Mouse (Mus musculus) thymus, postnatal 36 days (tissue): ENCODE data around the gene Ptgis.

Experiments
- DNase-seq, 2 experiments: peaks; one replicate each; pipeline ENCODE4 v3.0.0; 2022; ENCODE audit warnings: mixed read lengths in 2 of 2

The Ptgis gene

DNA sequence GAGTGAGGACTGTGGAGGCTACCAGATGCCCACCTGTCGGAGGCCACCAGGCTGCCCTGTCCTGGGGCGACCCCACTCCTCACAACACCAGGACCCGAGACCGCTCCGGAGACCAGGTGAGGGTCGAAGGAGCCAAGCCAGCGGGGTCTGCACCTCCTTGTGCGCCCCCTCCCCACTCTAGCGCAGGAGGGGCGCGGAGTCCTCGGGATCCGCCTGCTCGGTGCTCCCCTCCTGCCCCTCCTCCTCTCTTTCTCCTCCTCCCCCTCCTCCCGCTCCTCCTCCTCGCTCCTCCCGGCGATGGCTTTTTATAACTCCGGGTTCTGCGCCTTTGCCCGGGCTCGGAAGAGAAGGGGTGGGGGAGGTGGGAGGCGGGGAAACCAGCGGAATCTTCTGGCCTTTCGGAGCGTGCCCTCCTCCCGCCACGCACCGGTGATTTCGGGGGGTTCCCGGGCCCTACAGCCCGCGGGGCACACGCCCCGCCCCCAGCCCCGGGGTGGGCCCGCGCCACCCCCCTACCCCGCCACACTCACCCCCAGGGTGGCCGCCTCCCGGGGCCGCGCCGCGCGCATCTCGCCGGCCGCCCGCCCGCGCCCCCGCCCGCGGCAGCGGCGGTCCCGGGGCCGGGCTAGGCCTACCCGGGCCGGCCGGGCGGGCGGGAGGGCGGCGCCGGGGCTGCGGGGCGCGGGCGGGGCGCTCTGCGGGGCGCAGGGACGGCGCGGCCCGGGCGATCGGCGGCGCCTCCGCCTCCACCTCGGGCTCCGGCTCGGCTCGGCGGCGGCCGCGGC, 50.9 kb downstream of the Ptgis start:
- DNase-seq: peak in 1 of 2 experiments; percentile 3

DNA sequence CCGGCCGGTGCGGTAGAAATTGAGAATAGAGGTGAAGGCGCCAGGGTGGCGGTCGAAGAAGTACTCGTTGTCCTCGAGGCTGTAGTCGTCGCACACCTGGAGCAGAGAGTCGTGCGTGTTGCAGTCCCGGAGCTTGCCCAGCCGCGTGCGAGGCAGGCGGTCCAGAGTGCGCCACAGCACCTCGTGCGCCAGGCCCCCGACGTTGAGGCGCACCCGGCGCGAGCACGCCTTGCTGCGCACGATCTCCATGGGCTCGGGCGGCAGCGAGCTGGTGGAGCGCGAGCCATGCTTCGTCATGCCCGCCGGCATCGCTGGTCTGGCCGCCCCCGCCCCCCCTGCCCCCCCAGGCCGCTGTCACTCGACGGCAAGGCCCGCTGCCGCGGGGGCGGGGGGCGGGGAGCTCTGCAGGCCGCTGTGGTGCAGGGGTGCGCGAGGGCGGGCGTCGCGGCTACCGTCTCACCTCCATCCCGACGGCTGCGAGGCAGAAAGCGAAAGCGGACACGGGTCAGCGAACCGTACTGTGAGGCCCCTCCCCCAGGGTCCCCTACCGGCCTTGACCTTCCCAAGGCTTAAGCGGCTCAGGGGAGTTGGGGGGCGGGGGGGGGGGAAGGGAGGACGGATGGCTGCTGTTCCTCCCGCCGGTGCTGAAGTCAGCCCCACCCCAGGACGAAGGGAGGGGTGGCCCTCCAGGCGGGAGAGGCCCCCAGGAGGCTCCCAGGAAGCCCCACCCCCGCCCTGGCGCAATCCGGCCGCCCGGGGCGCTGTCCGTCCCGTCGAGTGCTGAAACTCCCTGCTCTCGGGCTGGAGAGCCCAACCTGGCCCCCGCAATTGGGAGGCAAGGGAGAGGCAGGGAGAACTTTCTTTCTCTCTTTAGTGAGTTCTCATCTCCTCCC, 51.8 kb downstream of the Ptgis start:
- DNase-seq: peak; percentile 45 to 48

DNA sequence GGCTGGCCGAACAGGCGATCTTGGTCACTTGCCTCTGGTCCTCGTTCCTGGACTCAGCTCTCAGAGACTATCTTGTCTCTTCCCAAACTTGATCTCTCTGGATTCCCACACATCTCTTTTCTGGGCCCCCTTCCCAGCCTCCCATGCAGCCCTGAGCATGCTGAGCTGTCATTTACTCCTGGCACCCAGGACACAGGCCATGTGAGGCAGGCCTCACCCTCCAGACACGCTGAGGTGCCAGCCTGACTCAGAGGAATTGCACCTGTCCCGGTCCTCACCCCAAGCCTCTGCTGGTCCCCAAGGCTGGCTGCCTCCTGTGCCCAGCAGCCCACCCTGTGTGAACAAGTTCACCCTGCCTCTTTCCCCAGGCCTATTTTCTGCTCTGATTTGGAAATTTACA, 53.3 kb downstream of the Ptgis start:
- no peak for DNase-seq

DNA sequence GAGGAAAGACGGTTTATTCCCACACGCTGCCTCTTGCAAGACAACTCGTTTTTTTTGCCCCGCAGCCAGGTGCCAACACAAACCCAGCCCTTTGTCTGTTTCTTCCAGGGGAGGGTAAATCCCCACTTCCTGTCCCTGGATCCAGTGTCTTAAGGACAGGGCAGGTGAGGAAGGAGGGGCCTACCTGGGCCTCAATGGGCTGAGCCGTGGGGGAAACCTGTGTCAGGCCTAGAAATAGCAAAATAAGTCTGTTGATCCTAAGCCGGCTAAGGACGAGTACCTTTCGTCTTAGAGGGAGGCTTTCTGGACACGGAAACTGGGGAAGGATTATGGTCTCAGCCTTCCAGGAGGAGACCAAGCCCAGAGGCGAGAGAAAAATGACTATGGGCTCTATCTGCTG, 53.9 kb downstream of the Ptgis start:
- no peak for DNase-seq

DNA sequence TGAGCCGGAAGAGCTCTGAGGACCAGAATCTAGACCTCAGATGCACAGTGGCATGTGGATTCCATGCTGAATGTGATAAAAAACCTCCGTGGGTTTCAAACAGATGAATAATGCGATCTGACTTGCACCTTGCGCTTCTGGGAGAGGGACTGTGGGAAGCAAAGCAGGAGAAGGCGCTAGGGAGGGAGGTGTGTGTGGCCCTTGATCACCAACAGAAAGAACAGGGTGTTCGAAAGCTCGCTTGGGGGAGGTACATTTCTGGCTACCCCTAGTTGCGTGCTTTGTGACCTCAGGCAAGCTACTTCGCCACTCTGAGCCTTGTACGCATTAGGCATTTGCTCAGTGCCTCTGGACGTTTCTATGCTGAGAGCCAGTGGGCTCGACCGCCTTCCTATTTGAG, 54.4 kb downstream of the Ptgis start:
- no peak for DNase-seq

DNA sequence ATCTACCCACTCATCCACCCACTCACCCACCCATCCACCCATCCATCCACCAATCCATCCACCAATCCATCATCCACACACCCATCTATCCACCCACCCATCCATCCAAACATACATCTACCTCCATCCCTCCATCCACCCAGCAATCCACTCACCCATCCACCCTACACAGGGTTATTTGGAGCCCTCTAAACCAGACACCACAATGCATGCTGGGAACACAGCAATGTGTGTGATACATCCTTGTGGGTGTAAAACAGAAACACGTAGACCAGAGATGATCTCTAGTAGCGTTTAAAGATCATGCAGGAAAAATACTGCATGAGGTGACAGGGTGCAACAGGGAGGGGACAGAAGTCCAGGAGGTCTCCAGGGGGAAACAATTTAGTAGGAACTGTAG, 55.0 kb downstream of the Ptgis start:
- DNase-seq: no peak

DNA sequence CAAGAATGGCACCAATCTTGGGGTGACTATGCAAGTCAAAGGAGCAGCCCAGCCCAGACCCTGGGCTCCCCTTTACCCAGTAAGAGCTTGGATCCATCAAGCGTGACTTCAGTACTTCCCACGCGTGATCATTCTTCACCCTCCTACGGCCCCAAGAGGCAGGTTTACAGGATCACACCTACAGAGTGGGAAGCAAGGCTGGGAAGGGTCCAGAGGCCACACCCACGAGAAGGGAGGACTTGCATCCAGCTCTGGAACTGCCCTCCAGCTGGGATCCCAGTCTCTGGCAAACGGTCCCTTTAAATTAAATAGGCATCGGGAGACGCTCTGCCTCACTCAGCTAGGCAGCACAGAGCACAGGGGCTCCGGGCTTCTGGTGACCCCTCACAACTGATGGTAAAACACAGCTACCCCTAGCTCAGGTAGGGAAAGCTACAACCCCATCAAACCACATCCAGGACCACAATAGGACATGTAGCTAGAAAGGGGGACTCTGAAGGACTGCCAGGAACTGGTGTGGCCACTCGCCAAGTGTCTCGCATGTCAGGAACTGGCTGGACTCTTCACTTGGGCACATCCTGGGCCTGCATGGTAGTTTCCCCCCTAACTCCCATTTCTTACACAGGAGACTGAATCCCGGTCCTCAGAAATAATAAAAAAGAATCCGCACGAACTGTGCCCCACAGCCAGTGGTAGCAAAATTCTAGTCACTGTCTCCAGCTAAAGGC, 58.6 kb downstream of the Ptgis start:
- DNase-seq: no peak

DNA sequence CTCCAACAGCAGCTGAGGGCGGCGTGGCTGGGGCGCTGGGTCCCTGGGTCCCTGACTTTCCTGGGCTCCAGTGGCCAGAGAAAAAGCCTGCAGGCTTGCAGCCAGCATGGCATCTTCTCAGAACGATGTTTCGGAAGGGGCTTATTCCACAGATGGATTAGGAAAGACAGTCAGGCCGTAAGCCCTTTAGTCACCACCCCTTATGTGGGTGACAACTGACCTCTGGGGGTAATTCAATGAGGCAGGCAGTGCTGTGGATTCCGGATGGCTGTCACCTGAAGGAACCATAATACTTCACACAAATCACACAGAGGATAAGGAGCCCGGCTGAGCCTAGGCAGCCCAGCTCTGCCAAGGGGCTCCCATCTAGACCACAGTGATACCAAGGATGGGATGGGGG, 59.3 kb downstream of the Ptgis start:
- DNase-seq: no peak

DNA sequence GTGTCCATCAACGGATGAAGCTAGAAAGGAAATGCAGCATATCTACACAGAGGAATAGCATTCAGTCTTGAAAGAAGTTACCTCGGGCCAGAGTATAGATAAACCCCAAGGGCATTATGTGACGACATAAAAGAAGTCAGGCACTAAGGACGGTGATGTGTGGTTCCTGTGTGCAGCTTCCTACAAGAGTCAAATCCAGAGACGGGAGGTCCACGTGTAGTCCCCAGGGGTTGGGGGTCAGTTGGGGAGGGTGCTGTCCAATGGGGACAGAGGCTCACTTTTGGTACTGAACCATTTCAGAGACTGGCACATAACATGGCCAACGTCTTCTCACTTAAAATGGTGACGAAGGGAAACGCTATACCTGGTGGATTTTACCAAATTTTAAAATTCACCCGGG, 61.1 kb downstream of the Ptgis start:
- DNase-seq: no peak

GRCm38 (mm10) chr2:167177231-167177641, 63.2 kb downstream of the Ptgis start:
- no peak for DNase-seq

DNA sequence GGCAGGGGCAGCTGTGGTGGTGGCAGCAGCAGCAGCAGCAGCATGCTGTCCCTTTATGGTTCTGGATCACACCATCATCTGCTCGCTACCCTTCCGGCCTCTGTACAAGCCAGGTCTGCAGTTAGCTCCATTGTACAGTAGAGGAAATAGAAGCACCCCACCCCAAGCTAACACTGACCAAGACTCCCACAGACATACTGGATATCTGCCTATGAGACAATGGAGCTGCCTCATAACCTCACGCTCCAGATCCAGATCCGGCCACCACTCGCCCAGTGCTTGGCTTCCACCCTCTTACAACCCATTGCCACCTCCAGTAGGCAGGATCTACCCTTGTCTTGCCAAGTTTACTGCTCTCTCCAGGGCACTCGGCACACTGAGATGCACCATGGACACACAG, 65.1 kb downstream of the Ptgis start:
- no peak for DNase-seq

DNA sequence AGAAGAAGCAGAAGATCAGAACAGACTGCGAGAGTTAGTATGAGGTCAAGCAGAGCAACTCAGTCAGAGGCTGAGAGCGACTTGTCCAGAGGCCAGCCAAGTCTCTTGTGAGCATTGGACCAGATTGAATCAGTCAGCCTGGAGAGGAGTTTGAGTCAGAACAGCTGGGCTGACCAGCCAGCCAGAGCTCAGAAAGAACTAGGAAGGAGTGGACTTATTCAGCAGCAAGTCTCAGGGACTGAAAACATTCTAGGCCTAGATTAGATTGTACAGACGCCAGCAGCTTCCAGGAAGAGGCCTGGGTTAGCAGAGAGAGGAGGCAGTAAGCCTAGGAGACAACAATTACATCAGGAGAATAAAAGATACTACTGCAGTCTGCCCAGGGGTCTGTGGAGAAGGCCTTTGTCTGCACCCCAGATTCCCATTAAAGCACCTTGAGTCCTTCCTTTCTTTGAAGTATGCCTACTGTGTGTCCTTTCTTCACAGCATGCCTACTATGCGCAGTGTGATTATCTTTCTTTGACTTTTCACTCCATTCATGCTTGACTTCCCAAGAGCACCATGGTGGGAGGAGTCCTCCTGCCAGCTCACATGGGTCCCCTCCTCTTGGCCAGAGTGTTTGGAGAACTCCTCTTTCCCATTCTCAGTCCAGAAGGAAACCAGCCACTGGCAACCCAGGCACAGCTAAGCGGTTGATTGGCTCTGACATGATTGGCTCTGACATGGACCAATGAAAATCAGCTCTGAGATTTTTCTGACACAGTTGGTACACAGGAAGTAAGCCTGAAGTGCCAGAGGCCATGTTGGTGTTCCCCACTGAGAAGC, 67.1 kb downstream of the Ptgis start:
- no peak for DNase-seq

DNA sequence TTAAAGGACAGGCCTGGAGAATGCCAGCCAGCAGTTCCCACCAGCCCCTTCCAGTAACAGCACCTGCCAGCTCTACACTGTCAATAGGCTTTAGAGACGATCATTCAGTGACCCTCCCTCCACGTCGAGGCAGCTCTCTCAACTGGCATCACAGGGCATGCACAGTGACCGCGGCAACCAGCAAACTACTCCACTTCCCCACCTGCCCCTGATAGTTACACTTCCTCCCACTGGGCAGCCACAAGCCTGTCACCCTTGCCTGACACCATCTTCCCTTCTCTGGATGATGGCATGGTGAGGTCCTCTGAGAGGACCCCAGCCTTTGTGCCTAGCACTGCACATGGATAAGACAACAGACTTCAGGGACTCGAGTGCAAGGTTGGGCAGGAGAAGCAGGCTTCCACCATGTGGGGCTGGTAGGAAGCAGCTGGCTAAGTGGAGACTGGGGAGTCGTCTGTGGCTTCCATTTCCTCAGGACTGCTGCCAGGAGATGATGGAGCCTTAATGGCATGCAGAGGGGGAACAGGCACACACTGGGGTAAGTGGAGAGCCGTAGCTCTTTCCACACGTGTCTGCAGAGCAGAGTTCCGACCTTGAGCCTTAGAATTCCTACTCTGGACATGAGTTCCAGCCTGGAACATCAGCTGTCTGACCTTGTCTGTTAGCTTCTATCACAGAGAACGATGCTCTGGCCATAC, 72.7 kb downstream of the Ptgis start:
- no peak for DNase-seq

DNA sequence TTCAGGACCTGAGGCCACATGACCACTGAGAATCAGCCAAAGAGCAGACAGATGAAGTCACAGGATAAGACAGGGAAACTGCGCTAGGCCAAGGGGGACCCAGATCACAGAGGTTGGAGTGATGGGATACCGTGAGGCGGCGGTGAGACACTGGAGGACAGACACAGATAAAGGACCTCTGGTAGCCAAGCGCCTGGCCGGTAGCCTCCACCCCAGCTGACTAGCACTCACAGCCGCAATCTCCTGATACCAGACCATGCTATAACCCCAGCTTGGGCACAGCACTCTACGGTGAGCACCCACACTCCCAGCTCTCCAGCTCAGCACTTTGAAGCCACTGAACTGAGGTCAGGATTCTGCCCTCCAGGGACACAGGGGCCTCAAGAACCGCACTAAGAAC, 76.8 kb downstream of the Ptgis start:
- no peak for DNase-seq

DNA sequence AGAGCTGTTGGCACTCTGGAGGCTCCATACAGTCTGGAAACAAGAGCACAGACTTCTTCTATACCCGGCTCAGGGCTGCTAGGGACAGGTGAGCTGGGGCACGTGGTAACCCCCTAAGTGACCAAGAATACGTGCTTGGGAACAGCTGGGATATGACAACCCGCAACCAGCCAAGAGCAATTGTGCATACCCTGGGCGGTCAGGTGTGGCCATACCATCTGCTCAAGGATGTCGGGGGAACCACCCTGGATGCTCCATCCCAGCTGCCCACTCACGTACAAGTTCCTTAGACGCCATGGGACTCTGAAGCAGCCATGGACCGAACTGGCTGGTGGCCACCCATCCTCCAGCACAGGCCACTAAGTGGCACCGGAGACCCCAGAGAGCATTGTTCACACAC, 77.3 kb downstream of the Ptgis start:
- no peak for DNase-seq

DNA sequence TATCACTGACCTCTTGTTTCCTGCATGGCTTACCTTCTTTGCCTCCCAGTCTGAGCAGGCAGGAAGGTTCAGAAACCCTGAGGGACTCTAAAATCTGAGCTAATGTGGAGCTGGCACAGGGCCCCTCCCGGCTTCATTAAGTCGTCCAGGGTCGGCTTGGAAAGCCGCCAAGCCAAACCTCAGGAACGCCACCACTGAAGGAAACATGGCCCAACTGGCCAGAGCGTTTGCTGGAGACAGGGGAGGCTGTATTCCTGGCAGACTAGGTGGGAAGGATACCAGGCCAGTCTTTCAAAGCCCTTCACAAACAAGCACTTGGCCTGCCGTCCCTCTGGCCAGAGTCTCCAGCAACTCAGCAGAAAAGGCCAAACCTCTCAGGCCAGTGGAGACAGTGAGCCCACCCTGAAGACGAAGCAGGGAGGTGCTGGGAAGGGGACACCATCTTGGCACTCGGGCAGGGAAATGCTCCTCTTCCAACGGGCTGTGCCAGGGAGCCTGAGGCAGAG, 77.8 kb downstream of the Ptgis start:
- DNase-seq: no peak

GRCm38 (mm10) chr2:167159721-167160120, 80.7 kb downstream of the Ptgis start:
- no peak for DNase-seq

DNA sequence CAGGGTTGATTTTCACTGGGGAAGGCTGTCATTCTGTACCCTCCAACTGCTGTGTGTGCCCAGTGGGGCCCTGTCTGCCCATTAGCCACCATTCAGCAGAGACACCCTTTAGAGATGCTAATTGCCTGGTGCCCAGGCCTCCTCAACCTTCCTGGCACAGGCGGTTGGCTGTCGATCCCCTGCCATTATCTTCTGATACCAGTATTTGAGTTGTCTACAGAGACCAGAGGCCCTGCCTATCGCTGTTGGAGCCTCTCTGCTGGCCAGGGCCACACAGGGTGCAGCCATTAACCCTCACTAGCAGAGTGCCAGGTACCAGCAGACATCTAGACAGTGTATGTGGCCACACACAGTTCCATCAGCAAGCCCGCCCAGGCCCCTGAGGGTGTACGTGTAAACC, 81.6 kb downstream of the Ptgis start:
- no peak for DNase-seq

DNA sequence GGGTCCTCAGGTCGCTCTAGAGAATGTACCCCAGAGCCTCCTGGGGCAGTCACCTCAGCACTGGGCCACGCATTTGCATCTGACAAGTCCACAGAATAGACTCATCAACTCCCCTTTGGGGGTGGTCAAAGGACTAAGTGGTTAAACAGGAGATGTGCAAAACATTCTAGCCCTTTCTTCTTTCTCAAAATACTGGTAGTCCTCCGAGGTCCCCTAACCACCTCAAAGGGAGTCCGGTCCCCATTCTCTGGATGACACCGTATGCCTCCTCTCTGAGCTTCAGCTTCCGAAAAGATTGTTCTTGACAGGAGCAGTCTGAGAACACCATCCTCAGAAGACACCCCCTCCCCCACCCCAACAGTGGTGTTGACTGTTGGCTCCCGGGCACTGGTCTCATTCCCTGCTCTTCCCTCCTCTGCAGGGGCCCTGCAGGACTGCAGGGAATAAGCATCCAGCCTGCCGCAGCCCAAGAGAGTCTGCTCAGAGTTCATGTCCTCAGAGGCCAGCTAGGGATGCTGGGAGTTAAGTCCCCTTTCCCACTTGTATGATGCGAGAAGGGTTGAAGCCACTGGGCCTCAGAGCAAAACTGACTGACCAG, 84.2 kb downstream of the Ptgis start:
- DNase-seq: no peak

GRCm38 (mm10) chr2:167155541-167155973, 84.8 kb downstream of the Ptgis start:
- DNase-seq: no peak

DNA sequence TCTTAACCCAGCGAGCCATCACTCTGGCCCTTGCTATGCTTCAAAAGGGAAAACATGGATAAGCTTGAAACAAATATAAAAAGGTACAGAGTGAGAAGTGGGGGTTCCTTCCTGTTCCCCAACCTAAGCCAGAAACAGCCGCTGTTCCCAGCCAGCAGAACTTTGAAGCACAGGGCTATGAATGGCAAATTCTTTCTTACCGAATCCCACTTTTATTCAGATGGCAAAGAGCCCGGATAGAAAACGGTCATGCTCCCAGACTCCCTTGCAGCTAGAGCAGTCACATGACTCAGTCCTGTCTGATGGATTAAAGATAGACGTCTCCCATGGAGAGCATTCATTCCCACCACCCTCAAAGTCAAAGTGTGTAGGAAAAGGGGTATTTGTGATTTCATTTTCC, 89.5 kb downstream of the Ptgis start:
- no peak for DNase-seq
